Mouse (Mus musculus) kidney, postnatal 0 days (tissue): Measurements from ENCODE around the gene Ipcef1. TPM values are rescaled to one million over a fixed set of nuclear protein-coding genes. Genes with fewer than 3 reads are reported as not detected.

Experiments
- ATAC-seq: fragments of 200-750 bp; cut with Nextera tagmentation; replicated peaks from 2 replicates; pipeline ENCODE4 v1.8.0; 2017; ENCODE audit warnings: low read depth, moderate number of reproducible peaks, moderate TSS enrichment, moderate library complexity; ENCODE audit not compliant: low FRiP score
- DNase-seq: peaks from one replicate; pipeline ENCODE4 v3.0.0-alpha.2; 2016; ENCODE audit warnings: low spot score
- H3K27ac ChIP-seq: fragments of 300-500 bp; sonication (generic); 2 replicates; pipeline ENCODE4 v1.5.1; 2014; ENCODE audit warnings: mild to moderate bottlenecking
- H3K27me3 ChIP-seq: fragments of 300-500 bp; sonication (generic); 2 replicates; pipeline ENCODE4 v1.6.1; 2014; ENCODE audit warnings: low read length, mixed read lengths; ENCODE audit not compliant: insufficient read depth
- H3K36me3 ChIP-seq: fragments of 300-500 bp; sonication (generic); 2 replicates; pipeline ENCODE4 v1.6.1; 2014; ENCODE audit warnings: low read length, mixed read lengths; ENCODE audit not compliant: insufficient read depth
- H3K4me1 ChIP-seq: fragments of 300-500 bp; sonication (generic); replicated peaks from 2 replicates; pipeline ENCODE4 v1.6.1; 2014; ENCODE audit warnings: antibody characterized with exemption, low read length, mixed read lengths; ENCODE audit not compliant: insufficient read depth
- H3K4me2 ChIP-seq: fragments of 300-500 bp; sonication (generic); 2 replicates; pipeline ENCODE4 v1.6.1; 2014; ENCODE audit warnings: mild to moderate bottlenecking, low read length, moderate library complexity, mixed read lengths
- H3K4me3 ChIP-seq: fragments of 300-500 bp; sonication (generic); replicated peaks from 2 replicates; pipeline ENCODE4 v1.5.1; 2014; ENCODE audit warnings: low read depth, low read length
- H3K9ac ChIP-seq: fragments of 300-500 bp; sonication (generic); 2 replicates; pipeline ENCODE4 v1.6.1; 2014; ENCODE audit warnings: low read depth, low read length
- H3K9me3 ChIP-seq: fragments of 300-500 bp; sonication (generic); replicated peaks from 2 replicates; pipeline ENCODE4 v1.6.1; 2016; ENCODE audit warnings: low read length, inconsistent platforms, mixed read lengths
- CTCF ChIP-seq: IDR thresholded peaks from 2 replicates; pipeline ENCODE4 v1.5.1; 2016; ENCODE audit warnings: antibody characterized with exemption, low read depth, mild to moderate bottlenecking, moderate library complexity
- WGBS: fragments of 180-500 bp; shearing (Covaris S2); extraction: QIAGEN DNeasy Blood & Tissue Kit; methylation state at CpG from one replicate; pipeline ENCODE4 v1.1.7; 2014; 5-methylcytosine and 5-hydroxymethylcytosine counted together
- polyA plus RNA-seq: library from polyadenylated mRNA; unstranded; fragments of >200 nt; fragmentation: Nextera tagmentation; extraction: Ambion mirVana; gene quantifications from 2 replicates; pipeline ENCODE4 v1.2.1, GENCODE M21; 2015

Ipcef1 gene
- polyA plus RNA-seq, 1 experiment from 2014 or later: 2.6 TPM

- H3K27ac ChIP-seq: no peak overlapping the region
- ATAC-seq (no peak), DNase-seq (no peak)
- H3K36me3 ChIP-seq: no peaks in the 10 kb centered on the region
- H3K9me3 ChIP-seq: no peaks in the 10 kb centered on the region
- no peak overlapping the region for H3K9ac ChIP-seq
- no peak overlapping the region for H3K4me3 ChIP-seq
- H3K4me1 ChIP-seq: no peaks in the 10 kb centered on the region
- H3K4me2 ChIP-seq: no peak overlapping the region
- 83% methylated on average over 2 of the region's 2 CpGs for WGBS
- no peaks in the 10 kb centered on the region for H3K27me3 ChIP-seq
- TF ChIP-seq CTCF: no peak
Measured at GRCm38 (mm10) chr10:7074231-7074630, 22.0 kb upstream of the Ipcef1 start.

GRCm38 (mm10) chr10:7070924-7071323 lies 18.6 kb upstream of the Ipcef1 start:
- Histone ChIP-seq H3K4me3 (no peak overlapping the region), H3K4me2 (no peak overlapping the region), H3K27me3 (no peaks in the 10 kb centered on the region), H3K27ac (no peak overlapping the region), H3K9me3 (no peaks in the 10 kb centered on the region), H3K9ac (no peak overlapping the region), H3K4me1 (no peaks in the 10 kb centered on the region), H3K36me3 (no peaks in the 10 kb centered on the region)
- TF ChIP-seq CTCF: no peak
- 67% methylated on average over 5 of the region's 5 CpGs for WGBS
- DNase-seq (peak; percentile 71), ATAC-seq (no peak)

- no peak for ATAC-seq
- H3K27me3 ChIP-seq: no peaks in the 10 kb centered on the region
- WGBS: 63% methylated on average over 8 of the region's 8 CpGs
- no peaks in the 10 kb centered on the region for H3K36me3 ChIP-seq
- H3K9me3 ChIP-seq: no peaks in the 10 kb centered on the region
- no peaks in the 10 kb centered on the region for H3K4me1 ChIP-seq
- no peak overlapping the region for H3K4me2 ChIP-seq
- no peak for TF ChIP-seq CTCF
- H3K4me3 ChIP-seq: no peak overlapping the region
- H3K9ac ChIP-seq: no peak overlapping the region
- no peak for DNase-seq
- H3K27ac ChIP-seq: no peak overlapping the region
Measured at GRCm38 (mm10) chr10:7070100-7070835, 18.0 kb upstream of the Ipcef1 start.

- Histone ChIP-seq H3K36me3 (no peaks in the 10 kb centered on the region), H3K4me1 (no peaks in the 10 kb centered on the region), H3K27ac (no peak overlapping the region), H3K9ac (no peak overlapping the region), H3K9me3 (no peaks in the 10 kb centered on the region), H3K4me2 (no peak overlapping the region), H3K4me3 (no peak overlapping the region), H3K27me3 (no peaks in the 10 kb centered on the region)
- ATAC-seq (no peak), DNase-seq (no peak)
- 92% methylated on average over 2 of the region's 2 CpGs for WGBS
- peak; percentile 10; the same call in 1 of the 2 replicates for TF ChIP-seq CTCF
Measured at GRCm38 (mm10) chr10:7069090-7069489, 16.8 kb upstream of the Ipcef1 start.

- no peak; the same call in 1 of the 2 replicates for TF ChIP-seq CTCF
- Histone ChIP-seq H3K4me2 (no peak overlapping the region), H3K4me1 (no peaks in the 10 kb centered on the region), H3K27ac (no peak overlapping the region), H3K9me3 (no peaks in the 10 kb centered on the region), H3K36me3 (no peaks in the 10 kb centered on the region), H3K27me3 (no peaks in the 10 kb centered on the region), H3K4me3 (no peak overlapping the region), H3K9ac (no peak overlapping the region)
- WGBS: 76% methylated on average over 12 of the region's 12 CpGs
- DNase-seq (peak; percentile 44), ATAC-seq (no peak)
Measured at GRCm38 (mm10) chr10:7068608-7069007, 16.3 kb upstream of the Ipcef1 start.

GRCm38 (mm10) chr10:7063752-7064457 lies 11.6 kb upstream of the Ipcef1 start:
- Histone ChIP-seq H3K4me3 (no peak overlapping the region), H3K36me3 (no peaks in the 10 kb centered on the region), H3K27ac (no peak overlapping the region), H3K4me2 (no peak overlapping the region), H3K9me3 (no peaks in the 10 kb centered on the region), H3K4me1 (no peaks in the 10 kb centered on the region), H3K27me3 (no peaks in the 10 kb centered on the region), H3K9ac (no peak overlapping the region)
- ATAC-seq (no peak), DNase-seq (no peak)
- whole genome bisulfite sequencing: 77% methylated on average over 9 of the region's 9 CpGs
- TF ChIP-seq CTCF: no peak
